Mouse (Mus musculus) megakaryocyte, embryonic 14.5 days (primary cell): Measurements from ENCODE around the gene Ubn1.

ENCODE experiments used
- FLI1 ChIP-seq: IDR thresholded peaks from 2 replicates; pipeline ENCODE4 v1.6.1; 2012; ENCODE audit warnings: low read length, inconsistent platforms, mixed read lengths
- GATA1 ChIP-seq: IDR thresholded peaks from 3 replicates; pipeline ENCODE4 v1.6.1; 2012; ENCODE audit warnings: mixed read lengths, low read length, inconsistent platforms, borderline replicate concordance

- TF ChIP-seq GATA1, result no peak
- no peak for TF ChIP-seq FLI1
These were observed 4.5 kb upstream of the Ubn1 start for GRCm38 (mm10) chr16:5045322-5045721.
